Mouse (Mus musculus) bone marrow, adult 2 months (tissue): ENCODE results near the gene Emx2. TPM values are rescaled to one million over a fixed set of nuclear protein-coding genes. Genes with fewer than 3 reads are reported as not detected.
A peak's percentile ranks its signal among the peaks of the same experiment; 100 is the strongest.

Source experiments
- H3K27ac ChIP-seq: fragments of 200-500 bp; 2 replicates; pipeline ENCODE4 v1.5.1; 2012; ENCODE audit warnings: low read depth, mild to moderate bottlenecking, control low read depth, inconsistent platforms, low read length; ENCODE audit not compliant: control insufficient read depth, poor library complexity, insufficient read depth
- H3K4me1 ChIP-seq: fragments of 200-500 bp; 2 replicates; pipeline ENCODE4 v1.6.1; 2011; ENCODE audit warnings: low read length; ENCODE audit not compliant: control insufficient read depth, insufficient read depth
- H3K4me3 ChIP-seq: fragments of 200-500 bp; replicated peaks from 2 replicates; pipeline ENCODE3; 2011; ENCODE audit warnings: mild to moderate bottlenecking, low read depth, low read length, control low read depth; ENCODE audit not compliant: control insufficient read depth
- CTCF ChIP-seq: fragments of 200-500 bp; IDR thresholded peaks from 2 replicates; pipeline ENCODE4 v1.5.1; 2011; ENCODE audit warnings: low read length, control low read depth; ENCODE audit not compliant: control insufficient read depth, insufficient read depth
- POLR2A ChIP-seq: fragments of 200-500 bp; IDR thresholded peaks from 2 replicates; pipeline ENCODE4 v1.6.1; 2011; ENCODE audit warnings: low read depth, mild to moderate bottlenecking, control low read depth, low read length, borderline replicate concordance; ENCODE audit not compliant: control insufficient read depth
- WGBS: fragments of 180-500 bp; shearing (Covaris S2); methylation state at CpG from one replicate; pipeline ENCODE4 v1.1.7; 2018; 5-methylcytosine and 5-hydroxymethylcytosine counted together
- polyA plus RNA-seq: library from polyadenylated mRNA; stranded (reverse); fragments of >200 nt; gene quantifications from 2 replicates; pipeline ENCODE4 v1.2.4, GENCODE M21; 2011; ENCODE audit warnings: low replicate concordance; ENCODE audit not compliant: missing spikeins, insufficient read depth, insufficient read length

Gene Emx2
- polyA plus RNA-seq, 1 experiment, result not detected

GRCm38 (mm10) chr19:59450561-59451135 is 7.5 kb upstream of the Emx2 start:
- H3K27ac ChIP-seq, result no peak overlapping the region
- H3K4me3 ChIP-seq, result no peak overlapping the region
- WGBS, result 7% methylated on average over 14 of the region's 14 CpGs
- no peaks in the 10 kb centered on the region for H3K4me1 ChIP-seq
- TF ChIP-seq POLR2A (no peak), CTCF (no peak)

DNA sequence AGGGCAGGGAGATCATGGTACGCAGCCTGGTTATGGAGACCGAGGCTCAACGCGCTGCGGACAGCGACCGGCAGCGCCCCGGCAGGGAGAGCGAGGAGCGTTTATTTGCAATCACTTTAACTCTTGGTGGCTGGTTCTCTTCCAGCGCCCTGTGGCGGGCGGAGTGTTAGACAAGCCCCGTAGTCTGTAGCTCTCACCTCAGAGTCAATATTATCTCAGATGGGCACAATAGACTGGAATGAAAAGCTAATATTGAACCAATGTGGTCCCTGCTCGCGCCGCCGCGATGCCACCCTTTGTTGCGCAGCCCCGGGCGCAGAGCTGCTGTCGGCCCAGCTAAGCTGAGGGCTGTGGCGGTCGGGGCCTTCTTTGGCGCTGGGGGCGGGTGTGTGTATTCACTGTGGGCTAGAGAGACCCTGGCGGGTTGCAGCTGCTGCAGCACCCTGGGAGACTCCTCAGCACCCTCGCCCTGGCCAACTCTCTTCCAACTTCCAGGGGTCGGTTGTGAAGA is 6.7 kb upstream of the Emx2 start:
- no peak overlapping the region for H3K4me3 ChIP-seq
- WGBS, result 3% methylated on average over 31 of the region's 31 CpGs
- no peak for TF ChIP-seq CTCF
- no peak for TF ChIP-seq POLR2A

GRCm38 (mm10) chr19:59452321-59452720 is 5.9 kb upstream of the Emx2 start:
- H3K27ac ChIP-seq, result no peak overlapping the region
- H3K4me3 ChIP-seq, result no peak overlapping the region
- TF ChIP-seq POLR2A (no peak), CTCF (no peak)
- H3K4me1 ChIP-seq, result no peaks in the 10 kb centered on the region
- 9% methylated on average over 4 of the region's 4 CpGs for WGBS

More for the DNA sequence above, 6.7 kb upstream of the Emx2 start:
- Histone ChIP-seq H3K4me1 (no peaks in the 10 kb centered on the region), H3K27ac (no peak overlapping the region; the same call in 1 of the 2 replicates)

DNA sequence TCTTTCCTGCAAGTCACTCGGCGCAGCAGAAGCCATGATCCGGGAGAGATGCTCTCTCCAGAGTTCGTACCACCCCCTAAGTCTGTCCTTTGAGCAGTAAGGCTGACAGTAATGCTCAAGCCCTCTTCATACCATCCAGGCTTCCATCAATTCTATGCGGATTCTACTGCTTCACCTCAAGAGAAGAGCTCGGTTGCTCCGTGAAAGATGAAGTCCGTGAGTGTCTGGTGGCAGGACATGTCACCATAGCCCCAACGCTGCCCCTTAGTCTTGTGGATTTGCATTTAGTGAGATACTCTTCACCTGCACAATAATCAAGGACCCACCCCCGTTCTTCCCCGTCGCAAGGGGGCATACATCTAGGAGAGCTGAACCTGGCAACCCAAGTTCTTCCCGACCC is 4.6 kb upstream of the Emx2 start:
- H3K4me3 ChIP-seq, result no peak overlapping the region
- TF ChIP-seq POLR2A (no peak), CTCF (no peak)
- 9% methylated on average over 13 of the region's 13 CpGs for WGBS

GRCm38 (mm10) chr19:59454196-59454595 is 4.0 kb upstream of the Emx2 start:
- WGBS, result under 1% methylated on average over 18 of the region's 18 CpGs
- no peak overlapping the region for H3K4me3 ChIP-seq

More for the DNA sequence above, 4.6 kb upstream of the Emx2 start:
- Histone ChIP-seq H3K27ac (no peak overlapping the region), H3K4me1 (no peaks in the 10 kb centered on the region)

GRCm38 (mm10) chr19:59455671-59456070 is 2.5 kb upstream of the Emx2 start:
- Histone ChIP-seq H3K4me1 (no peaks in the 10 kb centered on the region), H3K27ac (no peak overlapping the region), H3K4me3 (no peak overlapping the region)
- 10% methylated on average over 7 of the region's 7 CpGs for WGBS
- TF ChIP-seq CTCF (no peak), POLR2A (no peak)

More at GRCm38 (mm10) chr19:59454196-59454595, 4.0 kb upstream of the Emx2 start:
- Histone ChIP-seq H3K4me1 (no peaks in the 10 kb centered on the region), H3K27ac (no peak overlapping the region)
- peak; percentile 66; the same call in 1 of the 2 replicates for TF ChIP-seq CTCF
- TF ChIP-seq POLR2A, result no peak

- WGBS, result 8% methylated on average over 23 of the region's 23 CpGs
- Histone ChIP-seq H3K27ac (no peak overlapping the region), H3K4me1 (no peaks in the 10 kb centered on the region), H3K4me3 (no peak overlapping the region)
- TF ChIP-seq POLR2A (no peak), CTCF (no peak)
Measured at GRCm38 (mm10) chr19:59457011-59457945, 894 bp upstream of the Emx2 start.

- TF ChIP-seq POLR2A (no peak), CTCF (no peak)
- H3K4me3 ChIP-seq, result no peak overlapping the region
- 3% methylated on average over 15 of the region's 15 CpGs for WGBS
- H3K4me1 ChIP-seq, result no peaks in the 10 kb centered on the region
- no peak overlapping the region for H3K27ac ChIP-seq
Measured at GRCm38 (mm10) chr19:59458743-59459135, 567 bp downstream of the Emx2 start.
